Mouse (Mus musculus): ENCODE measurements around the gene Fam117a. TPM values are rescaled to one million over a fixed set of nuclear protein-coding genes. Genes with fewer than 3 reads are reported as not detected.

Gene Fam117a
- polyA plus RNA-seq, 1 experiment from 2014 or later, result 10.9 TPM

- Histone ChIP-seq H3K4me1 (replicated peaks; ENCODE audit: control insufficient read depth, insufficient read depth, low read length) (peaks cover 6% of the 10 kb centered on the region; the same call in 1 of the 2 replicates), H3K9me3 (ENCODE audit: control insufficient read depth, low read length) (no peaks in the 10 kb centered on the region), H3K9ac (ENCODE audit: low read length) (no peak overlapping the region), H3K27ac (ENCODE audit: low read depth) (no peak overlapping the region), H3K4me3 (ENCODE audit: low read depth, low read length) (no peak overlapping the region), H3K27me3 (replicated peaks; ENCODE audit: control insufficient read depth, insufficient read depth, low read length) (no peaks in the 10 kb centered on the region), H3K4me2 (ENCODE audit: low read length) (no peak overlapping the region), H3K36me3 (ENCODE audit: control insufficient read depth, insufficient read depth, low read length) (peaks cover 61% of the 10 kb centered on the region)
- DNase-seq (ENCODE audit: low spot score), result no peak
- 88% methylated on average over 7 of the region's 7 CpGs for WGBS
- no peak for ATAC-seq (replicated peaks; ENCODE audit: low FRiP score, low TSS enrichment, low read depth)
Observed at GRCm38 (mm10) chr11:95387354-95387753, 50.5 kb downstream of the Fam117a start.

- Histone ChIP-seq H3K9me3 (ENCODE audit: control insufficient read depth, low read length) (no peaks in the 10 kb centered on the region), H3K36me3 (ENCODE audit: control insufficient read depth, insufficient read depth, low read length) (peaks cover 63% of the 10 kb centered on the region), H3K27me3 (replicated peaks; ENCODE audit: control insufficient read depth, insufficient read depth, low read length) (no peaks in the 10 kb centered on the region), H3K4me2 (ENCODE audit: low read length) (no peak overlapping the region), H3K4me1 (replicated peaks; ENCODE audit: control insufficient read depth, insufficient read depth, low read length) (peaks cover 6% of the 10 kb centered on the region; the same call in 1 of the 2 replicates), H3K4me3 (ENCODE audit: low read depth, low read length) (no peak overlapping the region), H3K9ac (ENCODE audit: low read length) (no peak overlapping the region), H3K27ac (ENCODE audit: low read depth) (no peak overlapping the region)
- DNase-seq (ENCODE audit: low spot score), result no peak
- WGBS, result 73% methylated on average over 3 of the region's 3 CpGs
- no peak for ATAC-seq (replicated peaks; ENCODE audit: low FRiP score, low TSS enrichment, low read depth)
Observed at GRCm38 (mm10) chr11:95389006-95389405, 52.2 kb downstream of the Fam117a start.

- H3K4me3 ChIP-seq (ENCODE audit: low read depth, low read length), result no peak overlapping the region
- no peak overlapping the region for H3K9ac ChIP-seq (ENCODE audit: low read length)
- H3K27ac ChIP-seq (ENCODE audit: low read depth), result no peak overlapping the region
- peaks cover 4% of the 10 kb centered on the region; the same call in 1 of the 2 replicates for H3K4me1 ChIP-seq (replicated peaks; ENCODE audit: control insufficient read depth, insufficient read depth, low read length)
- DNase-seq (ENCODE audit: low spot score), result no peak
- H3K9me3 ChIP-seq (ENCODE audit: control insufficient read depth, low read length), result no peaks in the 10 kb centered on the region
- H3K4me2 ChIP-seq (ENCODE audit: low read length), result no peak overlapping the region
- peaks cover 63% of the 10 kb centered on the region for H3K36me3 ChIP-seq (ENCODE audit: control insufficient read depth, insufficient read depth, low read length)
- 90% methylated on average over 6 of the region's 6 CpGs for WGBS
- no peak for ATAC-seq (replicated peaks; ENCODE audit: low FRiP score, low TSS enrichment, low read depth)
- H3K27me3 ChIP-seq (replicated peaks; ENCODE audit: control insufficient read depth, insufficient read depth, low read length), result no peaks in the 10 kb centered on the region
Observed at GRCm38 (mm10) chr11:95390420-95390819, 53.6 kb downstream of the Fam117a start.

- no peak for ATAC-seq (replicated peaks; ENCODE audit: low FRiP score, low TSS enrichment, low read depth)
- peaks cover 62% of the 10 kb centered on the region for H3K36me3 ChIP-seq (ENCODE audit: control insufficient read depth, insufficient read depth, low read length)
- no peak overlapping the region for H3K27ac ChIP-seq (ENCODE audit: low read depth)
- no peak overlapping the region for H3K4me2 ChIP-seq (ENCODE audit: low read length)
- 79% methylated on average over 4 of the region's 4 CpGs for WGBS
- no peak for DNase-seq (ENCODE audit: low spot score)
- H3K9me3 ChIP-seq (ENCODE audit: control insufficient read depth, low read length), result no peaks in the 10 kb centered on the region
- H3K4me1 ChIP-seq (replicated peaks; ENCODE audit: control insufficient read depth, insufficient read depth, low read length), result no peaks in the 10 kb centered on the region
- no peaks in the 10 kb centered on the region for H3K27me3 ChIP-seq (replicated peaks; ENCODE audit: control insufficient read depth, insufficient read depth, low read length)
- H3K9ac ChIP-seq (ENCODE audit: low read length), result no peak overlapping the region
- H3K4me3 ChIP-seq (ENCODE audit: low read depth, low read length), result no peak overlapping the region
Observed at GRCm38 (mm10) chr11:95391201-95391600, 54.4 kb downstream of the Fam117a start.

- H3K36me3 ChIP-seq (ENCODE audit: control insufficient read depth, insufficient read depth, low read length), result peaks cover 57% of the 10 kb centered on the region
- H3K27ac ChIP-seq (ENCODE audit: low read depth), result no peak overlapping the region
- ATAC-seq (replicated peaks; ENCODE audit: low FRiP score, low TSS enrichment, low read depth), result no peak
Observed at GRCm38 (mm10) chr11:95391743-95392142, 54.9 kb downstream of the Fam117a start.

GRCm38 (mm10) chr11:95392223-95392667 is 55.4 kb downstream of the Fam117a start:
- DNase-seq (ENCODE audit: low spot score) (no peak), ATAC-seq (replicated peaks; ENCODE audit: low FRiP score, low TSS enrichment, low read depth) (no peak)
- no peak overlapping the region for H3K4me3 ChIP-seq (ENCODE audit: low read depth, low read length)
- WGBS, result 61% methylated on average over 7 of the region's 7 CpGs
- H3K9me3 ChIP-seq (ENCODE audit: control insufficient read depth, low read length), result no peaks in the 10 kb centered on the region
- peaks cover 53% of the 10 kb centered on the region for H3K36me3 ChIP-seq (ENCODE audit: control insufficient read depth, insufficient read depth, low read length)
- no peak overlapping the region for H3K27ac ChIP-seq (ENCODE audit: low read depth)
- no peak overlapping the region for H3K4me2 ChIP-seq (ENCODE audit: low read length)
- no peak overlapping the region for H3K9ac ChIP-seq (ENCODE audit: low read length)
- H3K27me3 ChIP-seq (replicated peaks; ENCODE audit: control insufficient read depth, insufficient read depth, low read length), result no peaks in the 10 kb centered on the region
- H3K4me1 ChIP-seq (replicated peaks; ENCODE audit: control insufficient read depth, insufficient read depth, low read length), result no peaks in the 10 kb centered on the region

More at GRCm38 (mm10) chr11:95391743-95392142, 54.9 kb downstream of the Fam117a start:
- Histone ChIP-seq H3K27me3 (replicated peaks; ENCODE audit: control insufficient read depth, insufficient read depth, low read length) (no peaks in the 10 kb centered on the region), H3K4me2 (ENCODE audit: low read length) (no peak overlapping the region), H3K4me3 (ENCODE audit: low read depth, low read length) (no peak overlapping the region), H3K4me1 (replicated peaks; ENCODE audit: control insufficient read depth, insufficient read depth, low read length) (no peaks in the 10 kb centered on the region), H3K9ac (ENCODE audit: low read length) (no peak overlapping the region), H3K9me3 (ENCODE audit: control insufficient read depth, low read length) (no peaks in the 10 kb centered on the region)
- no peak for DNase-seq (ENCODE audit: low spot score)
- 69% methylated on average over 5 of the region's 5 CpGs for WGBS

GRCm38 (mm10) chr11:95392708-95393499 is 56.1 kb downstream of the Fam117a start:
- WGBS, result 75% methylated on average over 11 of the region's 11 CpGs
- H3K9ac ChIP-seq (ENCODE audit: low read length), result no peak overlapping the region
- H3K27me3 ChIP-seq (replicated peaks; ENCODE audit: control insufficient read depth, insufficient read depth, low read length), result no peaks in the 10 kb centered on the region
- peaks cover 46% of the 10 kb centered on the region for H3K36me3 ChIP-seq (ENCODE audit: control insufficient read depth, insufficient read depth, low read length)
- H3K4me2 ChIP-seq (ENCODE audit: low read length), result no peak overlapping the region
- no peaks in the 10 kb centered on the region for H3K4me1 ChIP-seq (replicated peaks; ENCODE audit: control insufficient read depth, insufficient read depth, low read length)
- DNase-seq (ENCODE audit: low spot score) (no peak), ATAC-seq (replicated peaks; ENCODE audit: low FRiP score, low TSS enrichment, low read depth) (no peak)
- H3K9me3 ChIP-seq (ENCODE audit: control insufficient read depth, low read length), result no peaks in the 10 kb centered on the region
- no peak overlapping the region for H3K4me3 ChIP-seq (ENCODE audit: low read depth, low read length)
- H3K27ac ChIP-seq (ENCODE audit: low read depth), result no peak overlapping the region

- Histone ChIP-seq H3K36me3 (ENCODE audit: control insufficient read depth, insufficient read depth, low read length) (peaks cover 40% of the 10 kb centered on the region), H3K4me3 (ENCODE audit: low read depth, low read length) (no peak overlapping the region), H3K27me3 (replicated peaks; ENCODE audit: control insufficient read depth, insufficient read depth, low read length) (no peaks in the 10 kb centered on the region), H3K4me1 (replicated peaks; ENCODE audit: control insufficient read depth, insufficient read depth, low read length) (no peaks in the 10 kb centered on the region), H3K9ac (ENCODE audit: low read length) (no peak overlapping the region), H3K9me3 (ENCODE audit: control insufficient read depth, low read length) (no peaks in the 10 kb centered on the region), H3K27ac (ENCODE audit: low read depth) (no peak overlapping the region), H3K4me2 (ENCODE audit: low read length) (no peak overlapping the region)
- 20% methylated on average over 5 of the region's 5 CpGs for WGBS
- ATAC-seq (replicated peaks; ENCODE audit: low FRiP score, low TSS enrichment, low read depth) (no peak), DNase-seq (ENCODE audit: low spot score) (no peak)
Observed at GRCm38 (mm10) chr11:95393500-95393816, 56.6 kb downstream of the Fam117a start.

GRCm38 (mm10) chr11:95394112-95394511 is 57.3 kb downstream of the Fam117a start:
- ATAC-seq (replicated peaks; ENCODE audit: low FRiP score, low TSS enrichment, low read depth), result no peak
- no peak overlapping the region for H3K4me3 ChIP-seq (ENCODE audit: low read depth, low read length)
- no peak overlapping the region for H3K9ac ChIP-seq (ENCODE audit: low read length)
- H3K4me1 ChIP-seq (replicated peaks; ENCODE audit: control insufficient read depth, insufficient read depth, low read length), result no peaks in the 10 kb centered on the region
- DNase-seq (ENCODE audit: low spot score), result no peak
- 40% methylated on average over 5 of the region's 5 CpGs for WGBS
- no peak overlapping the region for H3K27ac ChIP-seq (ENCODE audit: low read depth)
- H3K36me3 ChIP-seq (ENCODE audit: control insufficient read depth, insufficient read depth, low read length), result peaks cover 34% of the 10 kb centered on the region
- no peak overlapping the region for H3K4me2 ChIP-seq (ENCODE audit: low read length)
- H3K9me3 ChIP-seq (ENCODE audit: control insufficient read depth, low read length), result no peaks in the 10 kb centered on the region
- H3K27me3 ChIP-seq (replicated peaks; ENCODE audit: control insufficient read depth, insufficient read depth, low read length), result no peaks in the 10 kb centered on the region

All from intestine, embryonic 14.5 days (tissue).